Mouse (Mus musculus) adrenal gland, adult 2 months (tissue): ENCODE data around the gene Pagr1a. TPM values are rescaled to one million over a fixed set of nuclear protein-coding genes. Genes with fewer than 3 reads are reported as not detected.

ENCODE experiments used
- DNase-seq: peaks from one replicate; pipeline ENCODE4 v3.0.0; 2021
- microRNA-seq, 2 experiments: library from miRNA; unstranded; fragments of <30 nt; microRNA quantifications; one replicate each; pipeline ENCODE4 v1.2.0; 2021
- polyA plus RNA-seq: library from polyadenylated mRNA; depleted of rRNA; stranded (reverse); fragments of >200 nt; gene quantifications from 2 replicates; pipeline ENCODE4 v1.2.3, GENCODE M21; 2012; rRNA removed
- total RNA-seq, 2 experiments: library from RNA; stranded (reverse); gene quantifications; 2 replicates each; pipeline ENCODE4 v1.2.3; 2021

Gene Pagr1a
- total and polyA plus RNA-seq, 3 experiments = 13.1 to 20.3 (median 16.4) TPM

GRCm38 (mm10) chr7:127003620-127004019, 13.5 kb downstream of the Pagr1a start:
- no peak for DNase-seq

GRCm38 (mm10) chr7:126999568-126999967, 17.6 kb downstream of the Pagr1a start:
- no peak for DNase-seq

GRCm38 (mm10) chr7:126996449-126996848, 20.7 kb downstream of the Pagr1a start:
- DNase-seq = no peak

- DNase-seq = no peak
Observed at GRCm38 (mm10) chr7:126988816-126989215, 28.3 kb downstream of the Pagr1a start.

- peak; percentile 36 for DNase-seq
Observed at GRCm38 (mm10) chr7:126986319-126986718, 30.8 kb downstream of the Pagr1a start.

GRCm38 (mm10) chr7:126984667-126985444, 32.3 kb downstream of the Pagr1a start:
- no peak for DNase-seq

DNA sequence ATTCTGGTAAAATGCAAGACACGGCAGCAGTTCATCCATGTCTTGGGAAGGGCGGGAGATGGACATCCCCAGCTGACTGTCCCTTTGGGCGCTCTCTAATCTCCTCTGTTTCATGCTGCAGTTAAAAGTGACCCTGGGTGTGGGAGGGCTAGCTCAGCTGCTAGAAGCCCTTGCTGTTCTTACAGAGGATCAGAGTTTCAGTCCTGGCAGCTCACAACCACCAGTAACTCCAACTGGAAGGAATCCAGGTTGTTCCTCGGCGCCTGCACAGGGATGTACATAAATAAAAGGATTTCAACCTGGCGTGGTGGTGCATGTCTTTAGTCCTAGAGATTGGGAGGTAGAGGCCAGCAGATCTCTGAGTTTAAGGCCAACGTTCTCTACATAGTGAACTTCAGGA, 34.0 kb downstream of the Pagr1a start:
- DNase-seq = no peak

GRCm38 (mm10) chr7:126982054-126982453, 35.1 kb downstream of the Pagr1a start:
- DNase-seq = no peak

DNA sequence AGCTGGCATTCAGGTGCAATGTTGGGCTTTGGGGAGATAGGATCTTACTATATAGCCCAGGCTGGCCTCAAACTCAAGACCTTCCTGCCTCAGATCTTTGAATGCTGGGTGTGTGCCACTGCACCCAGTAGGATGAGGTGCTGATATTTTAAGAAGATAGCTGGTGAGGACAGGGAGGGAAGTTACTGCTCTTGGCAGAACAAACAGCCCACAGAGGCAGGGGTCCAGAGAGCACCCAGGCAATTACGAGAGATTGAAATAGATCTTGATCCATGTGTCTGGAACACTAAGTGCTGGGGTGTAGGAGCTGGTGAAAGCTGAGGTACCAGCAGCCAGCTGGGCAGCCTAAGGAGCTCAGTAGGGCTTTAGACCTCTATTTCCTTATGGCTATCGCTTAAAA, 35.6 kb downstream of the Pagr1a start:
- no peak for DNase-seq

DNA sequence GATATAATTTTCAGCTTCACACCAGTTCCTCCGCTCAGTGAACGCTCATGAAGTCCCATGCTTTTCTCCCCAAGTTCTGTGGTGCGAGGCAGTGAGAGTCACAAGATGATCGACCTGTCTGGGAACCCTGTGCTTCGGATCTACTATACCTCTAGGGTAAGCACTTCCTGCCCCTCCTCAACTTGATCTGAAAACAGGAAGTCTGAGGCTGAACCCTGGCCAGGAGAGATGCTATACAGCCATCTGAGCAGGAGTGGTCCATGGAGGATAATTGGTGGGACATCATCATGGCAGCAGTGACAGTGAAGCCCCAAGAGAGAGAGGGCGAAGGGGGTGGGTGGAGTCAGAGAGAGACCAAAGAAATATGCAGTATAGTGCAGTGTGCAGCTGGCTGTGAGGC, 38.3 kb downstream of the Pagr1a start:
- no peak for DNase-seq

DNA sequence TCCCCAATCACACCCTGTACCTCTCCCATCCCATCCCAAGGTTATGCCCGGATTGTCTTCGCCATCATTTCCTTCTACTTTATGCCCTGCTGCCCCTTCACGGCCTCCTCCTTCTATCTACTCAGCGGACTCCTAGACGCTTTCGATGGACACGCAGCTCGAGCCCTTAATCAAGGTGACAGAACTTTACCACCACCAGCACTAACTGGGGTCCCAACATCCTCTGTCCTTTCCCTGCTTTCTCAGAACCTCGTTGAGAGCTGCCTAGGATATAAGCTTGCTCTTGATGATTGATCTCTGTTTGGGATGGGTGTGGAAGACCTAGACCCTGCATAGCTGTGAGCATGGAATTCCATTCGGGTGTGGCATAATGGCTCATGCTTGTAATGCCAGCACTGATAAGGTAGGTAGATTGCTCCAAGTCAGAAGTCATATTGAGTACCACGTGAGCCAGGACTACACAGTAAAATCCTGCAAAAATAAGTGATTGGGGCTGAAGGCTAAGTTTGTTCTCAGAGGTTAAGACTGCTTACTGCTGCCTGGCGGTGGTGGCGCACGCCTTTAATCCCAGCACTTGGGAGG, 40.2 kb downstream of the Pagr1a start:
- peak; percentile 39 for DNase-seq

- peak; percentile 96 for DNase-seq
Observed at GRCm38 (mm10) chr7:126975950-126976866, 40.9 kb downstream of the Pagr1a start, which contains the start of gene Cdiptos. Gene Cdiptos (minus strand): TSS chr7:126976098.

DNA sequence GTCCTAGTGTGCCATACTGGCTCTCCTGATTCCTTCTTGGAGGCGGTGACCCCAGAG, 41.4 kb downstream of the Pagr1a start, which contains the start of gene Cdipt:
TSS of gene Cdipt (plus strand) at position 22 of the 57 bp plus-strand sequence.
- no peak for DNase-seq

DNA sequence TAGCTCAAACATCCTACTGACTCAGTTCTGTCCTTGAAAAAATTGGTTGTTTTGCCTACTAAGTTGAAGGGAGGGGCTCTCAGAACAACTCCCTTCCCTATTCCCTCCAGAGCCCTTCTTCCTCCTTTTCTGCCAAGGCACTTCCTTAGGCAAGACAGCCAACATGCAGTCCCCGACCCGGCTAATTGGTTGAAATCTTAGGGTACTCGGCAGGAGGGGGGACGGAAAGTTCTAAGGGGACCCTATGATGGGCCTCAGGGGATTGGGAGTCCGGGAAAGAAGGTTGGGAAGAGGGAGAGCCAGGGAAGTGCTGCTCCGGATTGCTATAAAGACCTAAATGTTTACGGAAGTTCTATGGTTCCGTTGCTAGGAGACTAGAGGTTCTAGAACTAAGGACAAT, 41.7 kb downstream of the Pagr1a start:
- no peak for DNase-seq

- DNase-seq = peak; percentile 79
Observed at GRCm38 (mm10) chr7:126967361-126967760, 49.8 kb downstream of the Pagr1a start.

GRCm38 (mm10) chr7:126965568-126965967, 51.6 kb downstream of the Pagr1a start:
- DNase-seq = no peak

Small RNA genes lying within 50 kb of the gene (microRNA-seq; reads per million reads assigned to microRNA genes)
- gene Gm44343 = 0 reads per million in 2 experiments

Other genes with a start within 250 kb of the Pagr1a start
Only the 30 nearest of the 32 such genes appear.
- under 1 TPM; 0.31 to 0.75 TPM for gene Tbx6, start 235.9 kb downstream of the Pagr1a start, total RNA-seq
- gene Tbx6, start 235.9 kb downstream of the Pagr1a start, polyA plus RNA-seq = 3.4 and 3.7 TPM in 2 replicates
- gene Ppp4c, start 224.9 kb downstream of the Pagr1a start, total RNA-seq = 10 to 100 TPM; 77.4 to 86.0 TPM
- 89.8 and 92.4 TPM in 2 replicates for gene Ppp4c, start 224.9 kb downstream of the Pagr1a start, polyA plus RNA-seq
- 10 to 100 TPM; 16.4 to 21.0 TPM for gene Fam57b, start 219.7 kb downstream of the Pagr1a start, total RNA-seq
- 27.8 and 40.9 TPM in 2 replicates for gene Fam57b, start 219.7 kb downstream of the Pagr1a start, polyA plus RNA-seq
- gene 4930451I11Rik, start 185.7 kb downstream of the Pagr1a start, total RNA-seq = not detected
- not detected in 2 replicates for gene 4930451I11Rik, start 185.7 kb downstream of the Pagr1a start, polyA plus RNA-seq
- gene Doc2a, start 169.9 kb downstream of the Pagr1a start, total RNA-seq = under 1 TPM; 0.40 to 0.52 TPM
- gene Doc2a, start 169.9 kb downstream of the Pagr1a start, polyA plus RNA-seq = 0.52 and 0.83 TPM in 2 replicates
- 10 to 100 TPM in 1 of 2 experiments, 1 to 10 TPM in 1; 8.2 to 16.3 TPM for gene Hirip3, start 155.4 kb downstream of the Pagr1a start, total RNA-seq
- gene Hirip3, start 155.4 kb downstream of the Pagr1a start, polyA plus RNA-seq = 1.4 and 2.9 TPM in 2 replicates
- 10 to 100 TPM; 42.5 to 44.5 TPM for gene Ino80e, start 155.0 kb downstream of the Pagr1a start, total RNA-seq
- 73.8 and 75.0 TPM in 2 replicates for gene Ino80e, start 155.0 kb downstream of the Pagr1a start, polyA plus RNA-seq
- gene Taok2, start 132.6 kb downstream of the Pagr1a start, total RNA-seq = 10 to 100 TPM; 60.6 to 66.8 TPM
- 136 and 169 TPM in 2 replicates for gene Taok2, start 132.6 kb downstream of the Pagr1a start, polyA plus RNA-seq
- gene Tmem219, start 94.4 kb downstream of the Pagr1a start, total RNA-seq = 10 to 100 TPM; 28.1 to 35.4 TPM
- 242 and 243 TPM in 2 replicates for gene Tmem219, start 94.4 kb downstream of the Pagr1a start, polyA plus RNA-seq
- gene Kctd13, start 88.5 kb downstream of the Pagr1a start, total RNA-seq = 10 to 100 TPM; 25.9 to 26.8 TPM
- gene Kctd13, start 88.5 kb downstream of the Pagr1a start, polyA plus RNA-seq = 52.0 and 52.9 TPM in 2 replicates
- gene Asphd1, start 67.8 kb downstream of the Pagr1a start, total RNA-seq = 1 to 10 TPM in 1 of 2 experiments, under 1 TPM in 1; 0.66 to 2.2 TPM
- gene Asphd1, start 67.8 kb downstream of the Pagr1a start, polyA plus RNA-seq = 2.0 and 2.5 TPM in 2 replicates
- 100 to 1,000 TPM in 1 of 2 experiments, 10 to 100 TPM in 1; 87.4 to 126 TPM for gene Sez6l2, start 66.8 kb downstream of the Pagr1a start, total RNA-seq
- gene Sez6l2, start 66.8 kb downstream of the Pagr1a start, polyA plus RNA-seq = 33.4 and 42.4 TPM in 2 replicates
- gene Cdipt, start 41.4 kb downstream of the Pagr1a start, total RNA-seq = 100 to 1,000 TPM; 102 to 107 TPM
- 239 and 259 TPM in 2 replicates for gene Cdipt, start 41.4 kb downstream of the Pagr1a start, polyA plus RNA-seq
- 1 to 10 TPM; 1.6 TPM for gene Cdiptos, start 41.3 kb downstream of the Pagr1a start, total RNA-seq
- 0.43 and 1.4 TPM in 2 replicates for gene Cdiptos, start 41.3 kb downstream of the Pagr1a start, polyA plus RNA-seq
- gene Mvp, start 2.7 kb downstream of the Pagr1a start, total RNA-seq = 100 to 1,000 TPM; 115 to 145 TPM
- 95.3 and 172 TPM in 2 replicates for gene Mvp, start 2.7 kb downstream of the Pagr1a start, polyA plus RNA-seq
- 1 to 10 TPM in 1 of 2 experiments, not detected in 1; 1.3 TPM for gene Pagr1b, start 868 bp downstream of the Pagr1a start, total RNA-seq
- 1.7 and 2.0 TPM in 2 replicates for gene Pagr1b, start 868 bp downstream of the Pagr1a start, polyA plus RNA-seq
- gene Gm42742, start 3.7 kb upstream of the Pagr1a start, total RNA-seq = 10 to 100 TPM; 19.9 to 29.2 TPM
- gene Gm42742, start 3.7 kb upstream of the Pagr1a start, polyA plus RNA-seq = 13.7 and 28.4 TPM in 2 replicates
- 1 to 10 TPM; 1.7 to 2.0 TPM for gene Prrt2, start 3.9 kb upstream of the Pagr1a start, total RNA-seq
- 8.5 and 9.5 TPM in 2 replicates for gene Prrt2, start 3.9 kb upstream of the Pagr1a start, polyA plus RNA-seq
- gene Maz, start 9.7 kb upstream of the Pagr1a start, total RNA-seq = 100 to 1,000 TPM in 1 of 2 experiments, 10 to 100 TPM in 1; 98.7 to 114 TPM
- 833 and 840 TPM in 2 replicates for gene Maz, start 9.7 kb upstream of the Pagr1a start, polyA plus RNA-seq
- gene Kif22, start 25.1 kb upstream of the Pagr1a start, total RNA-seq = 1 to 10 TPM; 2.1 to 2.5 TPM
- gene Kif22, start 25.1 kb upstream of the Pagr1a start, polyA plus RNA-seq = 0.64 and 0.89 TPM in 2 replicates
- not detected for gene Zg16, start 70.0 kb upstream of the Pagr1a start, total RNA-seq
- 0.18 and 0.49 TPM in 2 replicates for gene Zg16, start 70.0 kb upstream of the Pagr1a start, polyA plus RNA-seq
- 1 to 10 TPM; 1.6 to 1.9 TPM for gene AI467606, start 74.0 kb upstream of the Pagr1a start, total RNA-seq
- 7.6 TPM in 2 replicates for gene AI467606, start 74.0 kb upstream of the Pagr1a start, polyA plus RNA-seq
- under 1 TPM; 0.49 to 0.52 TPM for gene Qprt, start 104.9 kb upstream of the Pagr1a start, total RNA-seq
- 0.77 and 1.0 TPM in 2 replicates for gene Qprt, start 104.9 kb upstream of the Pagr1a start, polyA plus RNA-seq
- gene Spn, start 120.5 kb upstream of the Pagr1a start, total RNA-seq = 1 to 10 TPM in 1 of 2 experiments, under 1 TPM in 1; 0.58 to 1.0 TPM
- gene Spn, start 120.5 kb upstream of the Pagr1a start, polyA plus RNA-seq = 1.0 and 2.0 TPM in 2 replicates
- 10 to 100 TPM; 37.6 to 67.6 TPM for gene Cd2bp2, start 178.7 kb upstream of the Pagr1a start, total RNA-seq
- 12.7 and 13.8 TPM in 2 replicates for gene Cd2bp2, start 178.7 kb upstream of the Pagr1a start, polyA plus RNA-seq
- gene Tbc1d10b, start 191.1 kb upstream of the Pagr1a start, total RNA-seq = 10 to 100 TPM; 36.0 to 43.6 TPM
- 31.5 and 35.1 TPM in 2 replicates for gene Tbc1d10b, start 191.1 kb upstream of the Pagr1a start, polyA plus RNA-seq
- 1 to 10 TPM; 2.2 to 2.3 TPM for gene Mylpf, start 191.5 kb upstream of the Pagr1a start, total RNA-seq
- not detected in 2 replicates for gene Mylpf, start 191.5 kb upstream of the Pagr1a start, polyA plus RNA-seq
- 10 to 100 TPM; 11.7 to 12.7 TPM for gene Zfp553, start 215.7 kb upstream of the Pagr1a start, total RNA-seq
- 18.3 and 20.5 TPM in 2 replicates for gene Zfp553, start 215.7 kb upstream of the Pagr1a start, polyA plus RNA-seq
- 10 to 100 TPM in 1 of 2 experiments, 1 to 10 TPM in 1; 7.1 to 11.4 TPM for gene Sept1, start 215.8 kb upstream of the Pagr1a start, total RNA-seq
- gene Sept1, start 215.8 kb upstream of the Pagr1a start, polyA plus RNA-seq = 8.6 and 10.9 TPM in 2 replicates
- 10 to 100 TPM; 27.1 to 32.4 TPM for gene Zfp771, start 226.9 kb upstream of the Pagr1a start, total RNA-seq
- gene Zfp771, start 226.9 kb upstream of the Pagr1a start, polyA plus RNA-seq = 295 and 338 TPM in 2 replicates